Mouse (Mus musculus) v-Abl transformed pro-B cells (cell line): ENCODE measurements around the gene Fam50b.

ENCODE experiments used
- in situ Hi-C, 2 experiments: fragments of 400-800 bp; cut with MboI; formaldehyde crosslinking; loops; one replicate each; pipeline ENCODE4 v1.15.1; 2025; ENCODE audit not compliant: unreplicated experiment in 2 of 2

The Fam50b gene

DNA sequence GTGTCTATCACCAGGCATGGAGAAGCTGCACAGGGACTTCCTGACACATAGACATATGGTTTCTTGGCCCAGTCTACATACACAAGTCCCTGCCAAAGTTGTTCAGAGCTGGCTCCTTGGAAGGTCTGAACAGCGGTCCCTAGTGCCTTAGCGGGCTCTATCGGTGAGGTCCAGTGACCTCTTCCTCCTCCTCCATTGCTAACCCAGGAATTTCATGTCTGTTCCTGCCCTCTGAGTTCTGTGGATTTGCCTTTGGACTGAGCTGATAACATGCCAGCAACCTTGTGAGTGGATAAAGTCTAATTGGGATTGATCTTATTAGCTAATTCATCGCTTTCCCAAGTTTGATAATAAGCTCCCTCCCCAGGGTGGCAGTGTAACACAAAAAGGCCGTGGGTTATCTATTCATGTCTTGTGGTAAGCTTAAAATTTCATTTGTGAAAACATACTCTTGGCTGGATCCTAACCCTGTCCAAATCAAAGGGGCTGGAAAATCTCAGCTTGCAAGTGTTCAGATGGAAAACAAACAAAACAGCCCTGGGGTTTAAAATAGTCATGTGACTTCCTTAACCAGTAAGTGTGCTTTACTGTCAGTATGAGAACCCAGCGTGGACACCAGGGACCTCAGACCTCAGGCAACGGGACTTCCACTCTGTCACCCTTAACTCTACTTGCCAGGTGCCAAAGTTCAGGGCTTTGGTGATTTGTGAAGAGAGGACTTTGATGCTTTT, 3.5 kb downstream of the Fam50b start:
- in situ Hi-C loops, result no loop called here

DNA sequence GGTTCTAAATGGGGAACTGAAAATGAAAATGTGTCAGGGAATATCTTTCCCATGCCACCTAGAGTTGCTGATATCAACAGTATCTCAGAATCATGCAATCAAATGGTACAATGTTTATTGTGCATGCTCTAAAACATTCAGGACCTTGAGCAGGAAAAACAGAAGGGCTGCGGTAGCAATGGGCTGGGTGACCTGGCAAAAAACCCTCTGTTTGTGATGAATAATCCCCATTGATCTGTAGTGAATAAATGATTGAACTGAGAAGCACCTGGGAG, 4.0 kb downstream of the Fam50b start:
- in situ Hi-C loops, result no loop called here

- in situ Hi-C loops, result no loop called here
Measured at GRCm38 (mm10) chr13:34739071-34739470, 4.4 kb downstream of the Fam50b start.

DNA sequence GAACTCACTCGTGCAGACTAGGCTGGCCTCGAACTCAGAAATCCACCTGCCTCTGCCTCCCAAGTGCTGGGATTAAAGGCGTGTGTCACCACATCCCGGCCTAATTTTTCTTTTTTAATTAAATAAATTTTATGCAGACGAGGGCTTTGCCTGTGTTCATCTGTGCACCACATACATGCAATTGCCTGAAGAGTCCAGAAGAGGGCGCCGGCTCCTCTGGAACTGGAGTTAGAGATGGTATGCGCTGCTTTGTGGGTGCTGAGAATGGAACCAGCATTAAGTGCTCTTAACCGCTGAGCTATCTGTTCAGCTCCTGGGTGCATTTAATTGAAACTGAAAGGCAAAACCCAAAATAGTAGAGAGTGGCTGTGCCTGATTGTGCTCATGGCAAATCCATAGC, 6.6 kb downstream of the Fam50b start:
- in situ Hi-C loops, result loop anchor here in 1 of 2 experiments (10.0 kb wide), 1 partner anchor 76 kb away; no protein-coding TSS in a partner anchor

GRCm38 (mm10) chr13:34741813-34742568, 7.3 kb downstream of the Fam50b start:
- in situ Hi-C loops, result loop anchor here in 1 of 2 experiments (10.0 kb wide), 1 partner anchor 77 kb away; no protein-coding TSS in a partner anchor

DNA sequence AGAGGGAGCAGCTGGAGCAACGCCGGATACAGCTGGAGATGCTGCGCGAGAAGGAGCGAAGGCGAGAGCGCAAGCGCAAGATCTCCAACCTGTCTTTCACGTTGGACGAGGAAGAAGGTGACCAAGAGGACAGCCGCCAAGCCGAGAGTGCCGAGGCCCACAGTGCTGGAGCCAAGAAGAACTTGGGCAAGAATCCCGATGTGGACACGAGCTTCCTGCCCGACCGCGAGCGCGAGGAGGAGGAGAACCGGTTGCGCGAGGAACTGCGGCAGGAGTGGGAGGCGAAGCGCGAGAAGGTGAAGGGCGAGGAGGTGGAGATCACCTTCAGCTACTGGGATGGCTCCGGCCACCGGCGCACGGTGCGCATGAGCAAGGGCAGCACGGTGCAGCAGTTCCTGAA, 12.2 kb downstream of the Fam50b start:
- in situ Hi-C loops, result loop anchor here in 1 of 2 experiments (10.0 kb wide), 1 partner anchor 82 kb away; no protein-coding TSS in a partner anchor

- in situ Hi-C loops, result loop anchor here in 1 of 2 experiments (10.0 kb wide), 1 partner anchor 84 kb away; no protein-coding TSS in a partner anchor
Measured at GRCm38 (mm10) chr13:34748530-34748929, 13.9 kb downstream of the Fam50b start.

GRCm38 (mm10) chr13:34759202-34759601, 24.6 kb downstream of the Fam50b start:
- in situ Hi-C loops, result no loop called here

- in situ Hi-C loops, result no loop called here
Measured at GRCm38 (mm10) chr13:34760518-34761287, 26.1 kb downstream of the Fam50b start.

- in situ Hi-C loops, result no loop called here
Measured at GRCm38 (mm10) chr13:34762136-34762535, 27.5 kb downstream of the Fam50b start.

DNA sequence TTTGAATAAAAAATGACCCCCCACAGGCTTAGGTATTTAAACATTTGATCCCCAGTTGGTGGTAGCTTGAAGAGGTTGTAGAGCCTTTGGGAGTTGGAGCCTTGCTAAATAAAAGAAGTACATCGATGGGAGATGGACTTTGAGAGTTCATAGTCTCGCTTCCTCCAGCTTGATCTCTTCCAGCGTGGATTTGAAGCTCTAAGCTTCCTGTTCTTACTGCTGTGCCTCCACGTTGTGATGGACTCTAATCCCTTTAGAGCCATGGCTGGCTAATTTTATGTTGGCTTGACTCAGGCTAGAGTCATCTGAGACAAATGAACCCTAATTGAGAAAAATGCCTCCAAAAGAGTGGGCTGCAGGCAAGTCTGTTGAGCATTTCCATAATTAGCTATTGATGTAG, 28.2 kb downstream of the Fam50b start:
- in situ Hi-C loops, result no loop called here

DNA sequence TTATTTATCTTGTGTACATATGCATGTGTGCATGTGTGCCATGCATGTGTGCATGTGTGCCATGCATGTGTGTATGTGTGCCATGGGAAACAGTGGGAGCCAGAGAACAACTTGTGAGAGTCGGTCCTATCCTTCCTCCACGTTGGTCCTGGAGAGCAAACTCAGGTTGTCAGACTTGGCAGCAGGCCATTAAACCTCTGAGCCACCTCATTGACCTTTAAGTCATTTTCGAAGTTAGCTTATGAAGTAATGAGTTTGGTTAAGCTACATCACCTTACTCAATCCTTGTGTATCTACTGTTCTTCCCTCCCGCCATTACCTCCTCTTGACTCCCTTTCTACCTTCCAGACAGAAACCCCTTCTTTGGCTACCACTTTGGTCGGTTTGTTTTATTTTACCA, 30.6 kb downstream of the Fam50b start:
- in situ Hi-C loops, result no loop called here

DNA sequence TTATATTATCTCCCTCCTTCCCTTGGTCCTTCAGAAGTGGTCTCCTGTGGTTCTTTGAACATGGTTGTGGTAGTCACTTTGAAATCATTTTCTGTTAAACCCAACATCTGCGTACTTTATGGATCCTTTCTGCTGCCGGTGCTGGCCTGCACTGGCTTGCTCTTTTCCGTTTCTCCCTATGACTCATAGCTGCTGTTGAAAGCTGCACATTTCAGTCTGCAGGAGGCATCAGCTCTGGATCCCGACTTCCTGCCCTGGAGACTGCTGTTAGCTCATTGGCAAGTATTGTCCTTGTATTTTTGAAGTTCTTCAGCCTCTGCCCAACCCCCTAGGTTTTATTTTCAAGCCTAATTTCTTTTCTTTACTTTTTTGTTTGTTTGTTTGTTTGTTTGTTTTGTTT, 31.9 kb downstream of the Fam50b start:
- in situ Hi-C loops, result no loop called here

- in situ Hi-C loops, result no loop called here
Measured at GRCm38 (mm10) chr13:34767527-34768292, 33.1 kb downstream of the Fam50b start.

DNA sequence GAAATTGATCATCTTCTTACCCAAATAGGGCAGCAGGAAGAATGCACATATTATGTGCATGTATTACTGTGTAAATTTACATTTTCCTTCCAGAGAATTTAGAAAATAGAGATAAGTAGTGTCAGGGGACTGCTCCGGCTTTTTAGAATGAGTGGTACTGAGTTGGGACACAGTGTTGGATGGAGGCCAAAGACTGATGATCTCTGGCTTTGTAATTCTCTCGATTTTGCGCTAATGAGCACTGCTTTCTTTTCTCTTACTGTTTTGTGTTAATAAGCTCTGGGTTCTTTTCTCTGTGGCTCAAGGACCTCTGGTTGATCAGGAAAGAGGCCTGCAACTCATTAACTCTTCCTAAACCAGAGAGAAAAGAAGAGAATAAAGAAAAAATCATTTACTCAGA, 42.1 kb downstream of the Fam50b start:
- in situ Hi-C loops, result loop anchor here in 1 of 2 experiments (25.0 kb wide), 1 partner anchor 589 kb away; no protein-coding TSS in a partner anchor

DNA sequence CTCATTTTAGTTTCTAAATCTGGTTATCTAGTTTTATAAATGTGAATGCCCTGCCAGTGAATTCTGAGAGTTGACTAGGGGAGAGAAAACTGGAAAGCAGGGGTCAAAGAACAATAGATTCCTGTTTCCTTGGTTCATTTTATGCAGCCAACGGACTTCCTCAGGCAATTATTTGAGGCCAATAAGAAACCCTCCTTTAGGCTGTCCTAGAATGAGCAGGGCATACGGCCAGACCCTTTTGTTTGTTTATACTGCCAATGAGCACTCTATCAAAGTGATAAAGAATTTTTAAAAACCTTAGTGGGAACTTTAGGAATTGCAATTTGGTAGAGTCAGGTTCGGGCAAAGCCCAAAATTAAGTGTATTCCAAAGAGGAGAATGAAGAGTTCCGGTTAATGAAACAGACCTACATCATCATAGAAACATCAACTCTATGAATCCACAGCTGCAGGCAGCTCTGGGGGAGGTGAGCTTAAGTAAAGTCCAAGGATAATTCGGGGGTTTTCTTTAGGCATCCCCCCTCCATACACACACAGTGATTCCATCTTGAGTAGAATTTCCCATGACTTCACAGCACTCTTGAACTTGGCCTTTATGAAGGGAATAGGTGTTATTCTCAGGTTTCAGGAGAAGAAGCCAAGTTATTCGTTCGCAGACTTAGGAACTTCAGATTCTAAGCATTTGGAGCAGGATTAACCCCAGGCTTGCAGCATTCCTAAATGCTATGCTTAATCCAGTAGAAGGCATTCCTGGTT, 46.4 kb downstream of the Fam50b start:
- in situ Hi-C loops, result loop anchor here in 1 of 2 experiments (25.0 kb wide), 1 partner anchor 594 kb away; no protein-coding TSS in a partner anchor

- in situ Hi-C loops, result loop anchor here in 1 of 2 experiments (25.0 kb wide), 1 partner anchor 594 kb away; no protein-coding TSS in a partner anchor
Measured at GRCm38 (mm10) chr13:34781611-34782009, 47.0 kb downstream of the Fam50b start.

DNA sequence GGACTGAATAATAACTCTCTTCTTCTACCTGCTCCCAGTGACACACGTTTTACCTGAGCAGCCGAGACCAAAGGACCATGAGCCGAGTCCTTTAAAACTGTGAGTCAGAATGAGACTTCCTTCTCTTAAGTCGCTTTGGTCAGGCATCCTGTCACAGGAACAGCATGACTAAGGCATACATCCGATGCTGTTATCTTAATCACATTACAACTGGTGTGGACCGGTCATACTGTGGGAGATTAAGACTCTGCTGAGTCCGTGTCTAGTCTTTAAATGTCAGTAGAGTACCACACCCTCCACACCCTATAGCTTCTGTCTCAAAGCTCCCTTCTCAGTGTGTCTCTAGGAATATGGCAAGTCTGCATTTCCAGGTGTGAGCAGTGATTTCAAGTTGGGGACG, 50.2 kb downstream of the Fam50b start:
- in situ Hi-C loops, result loop anchor here in 1 of 2 experiments (25.0 kb wide), 1 partner anchor 598 kb away; no protein-coding TSS in a partner anchor

GRCm38 (mm10) chr13:34786634-34787033, 52.0 kb downstream of the Fam50b start:
- in situ Hi-C loops, result loop anchor here in 1 of 2 experiments (25.0 kb wide), 1 partner anchor 599 kb away; no protein-coding TSS in a partner anchor
